ENCODE assay signal across 33 mouse cellular contexts in genomic region chr11:67679300-67679699, GRCm38 (mm10). TPM values are rescaled to one million over a fixed set of nuclear protein-coding genes. Genes with fewer than 3 reads are reported as not detected.
"Had no signal": no experiment of that assay in that cellular context is flagged by ENCODE, and none has a peak within 500 bp of the region (broad histone marks: within the 10 kb centered on the region; RNA-seq: fewer than 3 reads in every experiment).

No protein-coding gene starts in this region.

- H3K9ac ChIP-seq: heart, embryonic 12.5 days; hindbrain, embryonic 12.5 days; hindbrain, embryonic 14.5 days; intestine, embryonic 15.5 days; limb, embryonic 12.5 days; liver, embryonic 13.5 days; liver, embryonic 15.5 days had no signal

- H3K4me3 ChIP-seq: gastrocnemius, adult 2 months; heart, embryonic 10.5 days; heart, embryonic 12.5 days; hindbrain, embryonic 10.5 days; hindbrain, embryonic 12.5 days; intestine, embryonic 15.5 days; limb, embryonic 10.5 days; limb, embryonic 12.5 days; liver, embryonic 13.5 days; liver, embryonic 15.5 days had no signal

- ATAC-seq: hindbrain, embryonic 16.5 days; inflammation-experienced regulatory T-cells, adult 6 months; intestine, embryonic 15.5 days; intestine, postnatal 0 days had no signal

- H3K36me3 ChIP-seq: heart, embryonic 10.5 days; heart, embryonic 12.5 days; hindbrain, embryonic 10.5 days; hindbrain, embryonic 12.5 days; intestine, embryonic 15.5 days; limb, embryonic 10.5 days; limb, embryonic 12.5 days; liver, embryonic 13.5 days; liver, embryonic 15.5 days had no signal

- H3K9me3 ChIP-seq: heart, embryonic 10.5 days; heart, embryonic 12.5 days; hindbrain, embryonic 10.5 days; hindbrain, embryonic 12.5 days; intestine, embryonic 15.5 days; limb, embryonic 10.5 days; limb, embryonic 12.5 days; liver, embryonic 13.5 days; liver, embryonic 15.5 days had no signal

- H3K27ac ChIP-seq: gastrocnemius, adult 2 months; heart, embryonic 10.5 days; hindbrain, embryonic 10.5 days; hindbrain, embryonic 12.5 days; hindbrain, embryonic 14.5 days; intestine, embryonic 15.5 days; limb, embryonic 10.5 days; limb, embryonic 12.5 days; liver, embryonic 13.5 days; liver, embryonic 15.5 days had no signal

- DNase-seq: gastrocnemius, adult 2 months; gastrocnemius, postnatal 10 days; gastrocnemius, postnatal 25 days; heart, adult 18-20 months; heart, postnatal 10 days; heart, postnatal 4 days; kidney, adult 18-20 months; kidney, adult 8-10 months; kidney, postnatal 10 days; kidney, postnatal 25 days; kidney, postnatal 4 days; layer of hippocampus, adult 9-11 months; liver; liver, embryonic 13.5 days had no signal

- H3K4me2 ChIP-seq: heart, embryonic 12.5 days; hindbrain, embryonic 12.5 days; hindbrain, embryonic 14.5 days; intestine, embryonic 15.5 days; limb, embryonic 12.5 days; liver, embryonic 11.5 days; liver, embryonic 13.5 days; liver, embryonic 15.5 days had no signal

- H3K27me3 ChIP-seq: heart, embryonic 12.5 days; hindbrain, embryonic 12.5 days; intestine, embryonic 15.5 days; limb, embryonic 12.5 days; liver, embryonic 13.5 days; liver, embryonic 15.5 days had no signal

- H3K4me1 ChIP-seq: heart, embryonic 10.5 days; heart, embryonic 12.5 days; hindbrain, embryonic 10.5 days; hindbrain, embryonic 12.5 days; intestine, embryonic 15.5 days; limb, embryonic 10.5 days; limb, embryonic 12.5 days; liver, embryonic 13.5 days; liver, embryonic 15.5 days had no signal

RNA-seq across cellular contexts. Expression of gene Rcvrn, which starts 15.8 kb away (rescaled TPM):
- total RNA-seq: gastrocnemius, adult 2 months; gastrocnemius, postnatal 10 days; granulocyte monocyte progenitor cell, adult 5-6 weeks; heart, adult 18-20 months; heart, adult 8-10 months; heart, postnatal 10 days had no signal
- polyA plus RNA-seq: heart, embryonic 10.5 days; heart, embryonic 12.5 days; heart, embryonic 14.5 days; heart, embryonic 16.5 days; hindbrain, embryonic 10.5 days; hindbrain, embryonic 12.5 days; hindbrain, embryonic 14.5 days; hindbrain, embryonic 16.5 days; inflammation-experienced regulatory T-cells, adult 6 months; intestine, embryonic 15.5 days; intestine, postnatal 0 days; kidney, embryonic 14.5 days; kidney, embryonic 16.5 days; limb, embryonic 10.5 days; limb, embryonic 12.5 days; liver, embryonic 11.5 days; liver, embryonic 13.5 days; liver, embryonic 15.5 days had no signal
